Mouse (Mus musculus) neural tube, embryonic 13.5 days (tissue): ENCODE measurements around the gene Gdf10. TPM values are rescaled to one million over a fixed set of nuclear protein-coding genes. Genes with fewer than 3 reads are reported as not detected.
A peak's percentile ranks its signal among the peaks of the same experiment; 100 is the strongest.

ENCODE experiments used
- ATAC-seq: fragments of 200-750 bp; cut with Nextera tagmentation; 2 replicates; pipeline ENCODE4 v1.8.0; 2017; ENCODE audit warnings: low read depth, mild to moderate bottlenecking, moderate TSS enrichment, moderate library complexity
- H3K27ac ChIP-seq: fragments of 300-500 bp; sonication (generic); replicated peaks from 2 replicates; pipeline ENCODE4 v1.5.1; 2015; ENCODE audit warnings: moderate library complexity, mild to moderate bottlenecking, inconsistent platforms
- H3K27me3 ChIP-seq: fragments of 300-500 bp; sonication (generic); 2 replicates; pipeline ENCODE4 v1.6.1; 2015; ENCODE audit warnings: mild to moderate bottlenecking, inconsistent platforms
- H3K36me3 ChIP-seq: fragments of 300-500 bp; sonication (generic); 2 replicates; pipeline ENCODE4 v1.6.1; 2015; ENCODE audit warnings: mild to moderate bottlenecking, inconsistent platforms
- H3K4me1 ChIP-seq: fragments of 300-500 bp; sonication (generic); replicated peaks from 2 replicates; pipeline ENCODE4 v1.6.1; 2015; ENCODE audit warnings: inconsistent platforms
- H3K4me2 ChIP-seq: fragments of 300-500 bp; sonication (generic); 2 replicates; pipeline ENCODE4 v1.6.1; 2015; ENCODE audit warnings: inconsistent platforms, mild to moderate bottlenecking, moderate library complexity
- H3K4me3 ChIP-seq: fragments of 300-500 bp; sonication (generic); 2 replicates; pipeline ENCODE4 v1.5.1; 2015; ENCODE audit warnings: mild to moderate bottlenecking, inconsistent platforms
- H3K9ac ChIP-seq: fragments of 300-500 bp; sonication (generic); 2 replicates; pipeline ENCODE4 v1.6.1; 2015; ENCODE audit warnings: moderate library complexity, mild to moderate bottlenecking, inconsistent platforms
- H3K9me3 ChIP-seq: fragments of 300-500 bp; sonication (generic); 2 replicates; pipeline ENCODE4 v1.6.1; 2016; ENCODE audit warnings: inconsistent platforms
- WGBS: fragments of 180-500 bp; shearing (Covaris S2); methylation state at CpG from one replicate; pipeline ENCODE4 v1.1.7; 2015; 5-methylcytosine and 5-hydroxymethylcytosine counted together
- polyA plus RNA-seq: library from polyadenylated mRNA; unstranded; fragments of >200 nt; fragmentation: Nextera tagmentation; extraction: Ambion mirVana; gene quantifications from 2 replicates; pipeline ENCODE4 v1.2.1, GENCODE M21; 2015

Gene Gdf10
- polyA plus RNA-seq, 1 experiment from 2014 or later = 9.2 TPM

- Histone ChIP-seq H3K36me3 (no peaks in the 10 kb centered on the region), H3K27me3 (no peaks in the 10 kb centered on the region), H3K4me3 (no peak overlapping the region), H3K9ac (no peak overlapping the region), H3K27ac (no peak overlapping the region), H3K9me3 (no peaks in the 10 kb centered on the region), H3K4me2 (no peak overlapping the region), H3K4me1 (no peaks in the 10 kb centered on the region)
- WGBS = 87% methylated on average over 6 of the region's 6 CpGs
- no peak for ATAC-seq
Observed at GRCm38 (mm10) chr14:33946125-33946524, 22.7 kb downstream of the Gdf10 start.

- H3K4me2 ChIP-seq = no peak overlapping the region
- no peak overlapping the region for H3K27ac ChIP-seq
- no peaks in the 10 kb centered on the region for H3K27me3 ChIP-seq
- no peak for ATAC-seq
- no peak overlapping the region for H3K9ac ChIP-seq
- no peaks in the 10 kb centered on the region for H3K4me1 ChIP-seq
- H3K4me3 ChIP-seq = no peak overlapping the region
- 68% methylated on average over 6 of the region's 6 CpGs for WGBS
- no peaks in the 10 kb centered on the region for H3K9me3 ChIP-seq
- H3K36me3 ChIP-seq = no peaks in the 10 kb centered on the region
Observed at GRCm38 (mm10) chr14:33952233-33952981, 29.0 kb downstream of the Gdf10 start.

- Histone ChIP-seq H3K4me3 (no peak within 1 kb of the TSS), H3K9me3 (no peaks in the 10 kb centered on the region), H3K36me3 (no peaks in the 10 kb centered on the region), H3K4me2 (no peak within 1 kb of the TSS), H3K9ac (no peak within 1 kb of the TSS), H3K27ac (no peak within 1 kb of the TSS), H3K27me3 (no peaks in the 10 kb centered on the region), H3K4me1 (no peaks in the 10 kb centered on the region)
- ATAC-seq = no peak
- WGBS = 93% methylated on average over 5 of the region's 5 CpGs
Observed at GRCm38 (mm10) chr14:33953761-33954160, 30.4 kb downstream of the Gdf10 start, which contains the start of gene Rbp3. Gene Rbp3, plus strand, starts transcription at chr14:33954003.

- WGBS = 82% methylated on average over 13 of the region's 13 CpGs
- no peaks in the 10 kb centered on the region for H3K36me3 ChIP-seq
- no peak overlapping the region for H3K4me2 ChIP-seq
- H3K9ac ChIP-seq = no peak overlapping the region
- H3K4me1 ChIP-seq = no peaks in the 10 kb centered on the region
- H3K27me3 ChIP-seq = no peaks in the 10 kb centered on the region
- ATAC-seq = no peak
- H3K9me3 ChIP-seq = no peaks in the 10 kb centered on the region
- H3K27ac ChIP-seq = no peak overlapping the region
- H3K4me3 ChIP-seq = no peak overlapping the region
Observed at GRCm38 (mm10) chr14:33956055-33956454, 32.7 kb downstream of the Gdf10 start.

- no peak for ATAC-seq
- 85% methylated on average over 4 of the region's 4 CpGs for WGBS
- no peak overlapping the region for H3K27ac ChIP-seq
Observed at GRCm38 (mm10) chr14:33958186-33958585, 34.8 kb downstream of the Gdf10 start.

GRCm38 (mm10) chr14:33958841-33959240 lies 35.5 kb downstream of the Gdf10 start:
- Histone ChIP-seq H3K4me1 (no peaks in the 10 kb centered on the region), H3K36me3 (no peaks in the 10 kb centered on the region), H3K9me3 (no peaks in the 10 kb centered on the region), H3K4me3 (no peak overlapping the region), H3K9ac (no peak overlapping the region), H3K27me3 (no peaks in the 10 kb centered on the region), H3K4me2 (no peak overlapping the region), H3K27ac (no peak overlapping the region)
- no peak for ATAC-seq
- 78% methylated on average over 3 of the region's 3 CpGs for WGBS

More at GRCm38 (mm10) chr14:33958186-33958585, 34.8 kb downstream of the Gdf10 start:
- Histone ChIP-seq H3K27me3 (no peaks in the 10 kb centered on the region), H3K9ac (no peak overlapping the region), H3K4me3 (no peak overlapping the region), H3K4me2 (no peak overlapping the region), H3K9me3 (no peaks in the 10 kb centered on the region), H3K36me3 (no peaks in the 10 kb centered on the region), H3K4me1 (no peaks in the 10 kb centered on the region)

- WGBS = 20% methylated on average over 9 of the region's 9 CpGs
- Histone ChIP-seq H3K4me1 (no peaks in the 10 kb centered on the region), H3K4me2 (no peak overlapping the region), H3K9ac (no peak overlapping the region), H3K9me3 (no peaks in the 10 kb centered on the region), H3K36me3 (no peaks in the 10 kb centered on the region), H3K4me3 (no peak overlapping the region), H3K27me3 (no peaks in the 10 kb centered on the region), H3K27ac (no peak overlapping the region)
- no peak for ATAC-seq
Observed at GRCm38 (mm10) chr14:33959341-33959740, 36.0 kb downstream of the Gdf10 start.

GRCm38 (mm10) chr14:33965675-33966074 lies 42.3 kb downstream of the Gdf10 start:
- no peaks in the 10 kb centered on the region for H3K27me3 ChIP-seq
- 62% methylated on average over 7 of the region's 7 CpGs for WGBS

GRCm38 (mm10) chr14:33972679-33973078 lies 49.3 kb downstream of the Gdf10 start:
- no peak overlapping the region for H3K9ac ChIP-seq
- H3K4me3 ChIP-seq = no peak overlapping the region
- no peak overlapping the region for H3K27ac ChIP-seq
- H3K4me1 ChIP-seq = 0 out of 2 replicates have a peak, but pooled peaks cover under 1% of the 10 kb centered on the region
- WGBS = 54% methylated on average over 7 of the region's 7 CpGs
- no peak overlapping the region for H3K4me2 ChIP-seq
- no peak for ATAC-seq
- peaks cover 2% of the 10 kb centered on the region; the same call in 1 of the 2 replicates for H3K27me3 ChIP-seq
- H3K36me3 ChIP-seq = no peaks in the 10 kb centered on the region
- no peaks in the 10 kb centered on the region for H3K9me3 ChIP-seq

More at GRCm38 (mm10) chr14:33965675-33966074, 42.3 kb downstream of the Gdf10 start:
- Histone ChIP-seq H3K9me3 (no peaks in the 10 kb centered on the region), H3K9ac (no peak overlapping the region), H3K4me2 (no peak overlapping the region), H3K4me3 (no peak overlapping the region), H3K4me1 (no peaks in the 10 kb centered on the region), H3K27ac (no peak overlapping the region), H3K36me3 (no peaks in the 10 kb centered on the region)
- ATAC-seq = no peak

GRCm38 (mm10) chr14:33974752-33975151 lies 51.4 kb downstream of the Gdf10 start:
- ATAC-seq = no peak
- H3K4me3 ChIP-seq = no peak overlapping the region

GRCm38 (mm10) chr14:33977748-33978147 lies 54.4 kb downstream of the Gdf10 start:
- no peak overlapping the region for H3K9ac ChIP-seq

More at GRCm38 (mm10) chr14:33974752-33975151, 51.4 kb downstream of the Gdf10 start:
- Histone ChIP-seq H3K36me3 (no peaks in the 10 kb centered on the region), H3K27ac (no peak overlapping the region), H3K4me1 (peaks cover 13% of the 10 kb centered on the region), H3K4me2 (no peak overlapping the region), H3K9ac (no peak overlapping the region), H3K27me3 (peaks cover 15% of the 10 kb centered on the region), H3K9me3 (no peaks in the 10 kb centered on the region)
- 42% methylated on average over 5 of the region's 5 CpGs for WGBS

GRCm38 (mm10) chr14:33978604-33979059 lies 55.2 kb downstream of the Gdf10 start, which contains the start of gene Zfp488:
Gene Zfp488, minus strand, starts transcription at chr14:33978764.
- Histone ChIP-seq H3K4me2 (peak within 1 kb of the TSS; percentile 65), H3K36me3 (no peaks in the 10 kb centered on the region), H3K27ac (no peak within 1 kb of the TSS), H3K4me1 (peaks cover 13% of the 10 kb centered on the region), H3K27me3 (peaks cover 15% of the 10 kb centered on the region), H3K9ac (peak within 1 kb of the TSS; percentile 57), H3K4me3 (peak within 1 kb of the TSS; percentile 34), H3K9me3 (no peaks in the 10 kb centered on the region)
- peak; percentile 53; the same call in 1 of the 2 replicates for ATAC-seq
- WGBS = 2% methylated on average over 25 of the region's 25 CpGs

More at GRCm38 (mm10) chr14:33977748-33978147, 54.4 kb downstream of the Gdf10 start:
- Histone ChIP-seq H3K4me1 (peaks cover 13% of the 10 kb centered on the region), H3K4me2 (peak overlapping the region; percentile 65), H3K36me3 (no peaks in the 10 kb centered on the region), H3K4me3 (no peak overlapping the region), H3K9me3 (no peaks in the 10 kb centered on the region), H3K27me3 (peaks cover 15% of the 10 kb centered on the region), H3K27ac (no peak overlapping the region)
- no peak for ATAC-seq
- 39% methylated on average over 7 of the region's 7 CpGs for WGBS
